Mouse (Mus musculus) heart, postnatal 0 days (tissue): ENCODE data around the gene Hunk. TPM values are rescaled to one million over a fixed set of nuclear protein-coding genes. Genes with fewer than 3 reads are reported as not detected.

Experiments
- ATAC-seq: fragments of 200-750 bp; cut with Nextera tagmentation; 2 replicates; pipeline ENCODE4 v1.8.0; 2017; ENCODE audit warnings: low read depth, moderate number of reproducible peaks, moderate library complexity; ENCODE audit not compliant: insufficient read depth
- DNase-seq: peaks from one replicate; pipeline ENCODE4 v3.0.0-alpha.2; 2016; ENCODE audit warnings: low spot score
- H3K27ac ChIP-seq: fragments of 300-500 bp; sonication (generic); 2 replicates; pipeline ENCODE4 v1.5.1; 2014; ENCODE audit warnings: low read depth, mild to moderate bottlenecking
- H3K27me3 ChIP-seq: fragments of 300-500 bp; sonication (generic); 2 replicates; pipeline ENCODE4 v1.6.1; 2014; ENCODE audit warnings: low read length, mixed read lengths; ENCODE audit not compliant: control insufficient read depth, insufficient read depth
- H3K36me3 ChIP-seq: fragments of 300-500 bp; sonication (generic); replicated peaks from 2 replicates; pipeline ENCODE4 v1.6.1; 2014; ENCODE audit warnings: low read length, mixed read lengths; ENCODE audit not compliant: control insufficient read depth, insufficient read depth
- H3K4me1 ChIP-seq: fragments of 300-500 bp; sonication (generic); 2 replicates; pipeline ENCODE4 v1.6.1; 2014; ENCODE audit warnings: antibody characterized with exemption; ENCODE audit not compliant: control insufficient read depth, insufficient read depth
- H3K4me2 ChIP-seq: fragments of 300-500 bp; sonication (generic); 2 replicates; pipeline ENCODE4 v1.6.1; 2014; ENCODE audit warnings: low read depth, mild to moderate bottlenecking, low read length, moderate library complexity
- H3K4me3 ChIP-seq: fragments of 300-500 bp; sonication (generic); 2 replicates; pipeline ENCODE4 v1.5.1; 2014; ENCODE audit warnings: low read depth, low read length
- H3K9ac ChIP-seq: fragments of 300-500 bp; sonication (generic); replicated peaks from 2 replicates; pipeline ENCODE4 v1.6.1; 2014; ENCODE audit warnings: low read depth, low read length, mixed read lengths
- H3K9me3 ChIP-seq: fragments of 300-500 bp; sonication (generic); replicated peaks from 2 replicates; pipeline ENCODE4 v1.6.1; 2016; ENCODE audit warnings: low read length; ENCODE audit not compliant: control insufficient read depth
- CTCF ChIP-seq: IDR thresholded peaks from 2 replicates; pipeline ENCODE4 v1.5.1; 2016; ENCODE audit warnings: antibody characterized with exemption, control low read depth, low read depth
- EP300 ChIP-seq: IDR thresholded peaks from 2 replicates; pipeline ENCODE4 v1.6.1; 2016; ENCODE audit warnings: antibody characterized with exemption, low read depth
- WGBS: fragments of 180-500 bp; shearing (Covaris S2); extraction: QIAGEN DNeasy Blood & Tissue Kit; methylation state at CpG from one replicate; pipeline ENCODE4 v1.1.7; 2014; 5-methylcytosine and 5-hydroxymethylcytosine counted together
- polyA plus RNA-seq: library from polyadenylated mRNA; unstranded; fragments of >200 nt; fragmentation: Nextera tagmentation; extraction: Ambion mirVana; gene quantifications from 2 replicates; pipeline ENCODE4 v1.2.1, GENCODE M21; 2015
- total RNA-seq: library from RNA; depleted of rRNA; stranded (reverse); fragments of >200 nt; gene quantifications from 2 replicates; pipeline ENCODE4 v1.2.3, GENCODE M21; 2014; ENCODE audit warnings: low replicate concordance

The Hunk gene
- total and polyA plus RNA-seq, 2 experiments from 2014 or later, result 1.6 to 3.3 TPM

DNA sequence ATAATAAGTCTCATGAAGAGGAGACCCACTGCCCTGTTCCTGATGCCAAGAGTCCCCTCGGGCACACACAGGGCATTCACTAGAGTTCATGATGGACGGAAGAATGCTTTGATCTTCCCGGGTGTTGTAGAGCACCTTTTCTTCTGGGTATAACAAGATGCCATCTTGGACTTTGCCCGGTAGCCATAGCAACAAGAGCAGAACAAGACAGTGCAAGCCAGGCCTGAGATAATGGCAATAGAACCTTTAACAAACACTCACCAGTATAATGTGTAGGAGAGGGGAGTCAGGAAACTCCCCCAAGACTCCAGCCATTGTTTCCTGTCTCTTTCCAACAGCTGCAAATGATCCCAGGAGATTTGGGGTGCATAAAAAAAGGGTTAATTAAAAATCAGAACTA, 8.9 kb downstream of the Hunk start:
- no peaks in the 10 kb centered on the region; the same call in 1 of the 2 replicates for H3K4me1 ChIP-seq

DNA sequence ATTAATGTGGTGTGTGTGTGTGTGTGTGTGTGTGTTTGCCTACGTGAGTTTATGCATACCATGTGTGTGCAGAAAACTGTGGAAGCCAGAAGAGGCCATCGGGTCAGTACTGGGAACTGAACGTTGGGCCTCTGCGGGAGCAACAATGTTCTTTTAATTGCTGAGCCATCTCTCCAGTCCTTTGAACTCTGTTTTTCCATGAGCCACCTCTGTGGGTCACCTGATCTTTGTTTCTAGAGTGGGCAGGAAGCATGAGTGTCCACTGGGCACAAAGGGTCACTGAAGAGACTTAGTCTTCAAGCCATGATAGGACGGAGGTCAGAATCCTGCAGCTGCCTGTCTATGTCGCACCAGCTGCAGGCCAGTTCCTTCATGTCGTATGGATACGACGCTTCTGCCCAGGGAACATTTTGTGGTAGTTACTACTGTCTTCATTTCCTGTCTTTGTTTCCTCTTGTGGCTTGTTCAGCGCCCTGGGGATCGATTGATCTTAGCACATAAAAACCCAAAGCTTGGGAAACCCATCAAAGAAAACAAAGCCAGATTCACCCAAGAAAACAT, 10.3 kb downstream of the Hunk start:
- H3K27ac ChIP-seq, result no peak overlapping the region
- H3K9me3 ChIP-seq, result no peaks in the 10 kb centered on the region
- WGBS, result 62% methylated on average over 11 of the region's 11 CpGs
- H3K9ac ChIP-seq, result no peak overlapping the region
- H3K4me2 ChIP-seq, result no peak overlapping the region
- H3K4me3 ChIP-seq, result no peak overlapping the region
- TF ChIP-seq EP300, result no peak
- TF ChIP-seq CTCF, result no peak
- H3K4me1 ChIP-seq, result peaks cover 8% of the 10 kb centered on the region; the same call in 1 of the 2 replicates
- no peak for ATAC-seq
- no peak for DNase-seq
- H3K27me3 ChIP-seq, result no peaks in the 10 kb centered on the region
- H3K36me3 ChIP-seq, result no peaks in the 10 kb centered on the region; the same call in none of the 2 replicates

More for the DNA sequence above, 8.9 kb downstream of the Hunk start:
- H3K27ac ChIP-seq, result no peak overlapping the region
- DNase-seq, result peak; percentile 2
- H3K4me2 ChIP-seq, result no peak overlapping the region
- TF ChIP-seq EP300, result no peak
- no peak for TF ChIP-seq CTCF
- no peaks in the 10 kb centered on the region for H3K9me3 ChIP-seq
- 69% methylated on average over 4 of the region's 4 CpGs for WGBS
- H3K9ac ChIP-seq, result no peak overlapping the region
- H3K36me3 ChIP-seq, result no peaks in the 10 kb centered on the region; the same call in none of the 2 replicates
- ATAC-seq, result no peak
- H3K27me3 ChIP-seq, result no peaks in the 10 kb centered on the region
- no peak overlapping the region for H3K4me3 ChIP-seq

- no peak for TF ChIP-seq CTCF
- TF ChIP-seq EP300, result no peak
- no peak overlapping the region for H3K4me2 ChIP-seq
- no peaks in the 10 kb centered on the region for H3K36me3 ChIP-seq
- no peaks in the 10 kb centered on the region for H3K9me3 ChIP-seq
- no peak overlapping the region for H3K27ac ChIP-seq
- 19% methylated on average over 2 of the region's 2 CpGs for WGBS
- H3K9ac ChIP-seq, result no peak overlapping the region
- no peak for DNase-seq
- no peak overlapping the region for H3K4me3 ChIP-seq
- no peak for ATAC-seq
- no peaks in the 10 kb centered on the region for H3K27me3 ChIP-seq
- peaks cover 11% of the 10 kb centered on the region for H3K4me1 ChIP-seq
These were observed 11.1 kb downstream of the Hunk start for GRCm38 (mm10) chr16:90396882-90397281.

DNA sequence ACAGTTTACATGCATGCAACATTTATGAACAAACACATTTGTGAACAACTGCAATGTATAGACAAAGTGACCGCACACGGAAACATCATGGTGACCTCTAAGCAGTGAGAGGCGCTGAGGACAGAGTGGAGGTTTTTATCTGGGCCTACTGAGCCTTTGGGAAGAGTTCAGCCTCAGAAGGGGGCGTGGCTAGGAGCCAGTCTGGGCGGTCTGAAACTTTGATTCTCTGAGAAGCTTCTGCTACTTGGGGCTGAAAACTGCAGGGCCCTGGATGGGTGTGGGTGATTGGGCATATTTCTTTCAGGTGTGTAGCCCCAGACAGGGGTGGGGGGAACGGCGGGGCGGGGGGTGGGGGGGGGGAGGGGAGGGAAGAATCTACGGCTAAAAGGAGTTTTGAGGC, 14.5 kb downstream of the Hunk start:
- Histone ChIP-seq H3K9me3 (no peaks in the 10 kb centered on the region), H3K27ac (peak overlapping the region; percentile 55), H3K4me3 (no peak overlapping the region), H3K27me3 (no peaks in the 10 kb centered on the region), H3K4me1 (peaks cover 16% of the 10 kb centered on the region), H3K36me3 (no peaks in the 10 kb centered on the region), H3K9ac (no peak overlapping the region), H3K4me2 (peak overlapping the region; percentile 38)
- WGBS, result 8% methylated on average over 9 of the region's 9 CpGs
- DNase-seq (peak; percentile 42), ATAC-seq (no peak)
- no peak for TF ChIP-seq EP300

- Histone ChIP-seq H3K9me3 (no peaks in the 10 kb centered on the region), H3K4me3 (no peak overlapping the region), H3K36me3 (no peaks in the 10 kb centered on the region), H3K4me2 (peak overlapping the region; percentile 38), H3K27ac (peak overlapping the region; percentile 55), H3K9ac (no peak overlapping the region), H3K4me1 (peaks cover 17% of the 10 kb centered on the region), H3K27me3 (no peaks in the 10 kb centered on the region)
- WGBS, result 30% methylated on average over 12 of the region's 12 CpGs
- peak; percentile 15 for DNase-seq
- TF ChIP-seq EP300 (no peak), CTCF (no peak)
- ATAC-seq, result peak; percentile 32; the same call in 1 of the 2 replicates
These were observed 15.3 kb downstream of the Hunk start for GRCm38 (mm10) chr16:90400906-90401666.
